Mouse (Mus musculus) erythroblast, embryonic 14.5 days (primary cell): ENCODE results near the gene Otor.

ENCODE experiments used
- GATA1 ChIP-seq: IDR thresholded peaks from 2 replicates; pipeline ENCODE4 v1.6.1; 2012; ENCODE audit warnings: low read length, inconsistent platforms, mixed read lengths
- TAL1 ChIP-seq: IDR thresholded peaks from 3 replicates; pipeline ENCODE4 v1.6.1; 2012; ENCODE audit warnings: low read length, inconsistent platforms, mixed read lengths

GRCm38 (mm10) chr2:143097170-143097569, 18.9 kb downstream of the Otor start:
- TF ChIP-seq GATA1 (no peak), TAL1 (no peak)
